Mouse (Mus musculus): ENCODE measurements at regions not wholly inside any gene's neighbourhood (a gene's known extent, or its start where the extent isn't known, plus 50 kb on each side); places are given as distances from the start of the nearest gene placed in this dataset.
A peak's percentile ranks its signal among the peaks of the same experiment; 100 is the strongest.

DNA sequence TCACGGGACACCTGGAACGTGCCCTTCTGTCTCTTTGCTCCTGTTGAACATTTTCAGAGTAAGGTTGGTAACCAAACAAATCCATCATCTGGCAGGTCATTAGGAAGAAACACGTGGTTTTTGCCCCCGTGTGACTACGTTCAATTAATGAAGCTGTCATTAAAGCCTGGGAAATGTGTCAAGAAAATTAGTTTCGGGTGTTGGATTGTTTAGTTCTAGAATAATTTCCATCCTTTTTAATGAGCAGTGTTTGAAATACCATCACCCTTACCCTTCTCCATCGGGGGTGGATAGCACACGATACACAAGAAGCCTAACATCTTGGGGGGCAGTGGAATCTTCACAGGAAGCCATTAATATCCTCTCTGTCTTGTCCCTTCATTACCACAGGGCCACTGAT is 107.7 kb downstream of the Far1 start:
- DNase-seq (ENCODE audit: extremely low spot score, low spot score): no peak

DNA sequence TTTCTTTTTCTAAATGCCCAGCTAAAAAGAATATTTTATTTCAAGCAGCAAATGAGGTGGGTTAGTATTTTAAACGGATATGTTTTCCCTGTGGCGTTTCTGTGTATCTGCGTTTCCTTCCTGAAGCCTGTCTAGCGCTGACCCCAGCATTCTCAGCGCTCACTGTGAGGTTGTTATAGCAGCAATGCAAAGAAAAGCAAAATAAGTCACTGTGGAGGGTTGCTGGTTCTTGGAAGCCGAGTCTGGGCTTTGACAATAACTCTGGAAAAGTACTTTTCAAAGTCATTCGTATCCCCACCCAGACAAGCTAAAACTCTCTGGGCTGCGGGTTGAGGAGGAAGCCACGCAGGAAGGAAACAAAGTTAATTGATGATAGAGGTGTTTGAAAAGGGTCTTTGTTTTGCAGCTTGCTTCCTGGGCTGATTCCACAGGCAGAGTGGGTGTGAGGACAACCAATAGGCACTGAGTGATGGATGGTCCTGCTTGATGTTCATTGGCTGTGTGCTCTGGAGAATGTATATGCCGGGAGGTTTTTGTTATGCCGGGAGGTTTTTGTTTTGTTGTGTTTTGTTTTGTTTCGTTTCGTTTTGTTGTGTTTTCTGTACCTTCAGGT is 108.4 kb downstream of the Far1 start:
- peak; percentile 26 for DNase-seq (ENCODE audit: extremely low spot score, low spot score)

DNA sequence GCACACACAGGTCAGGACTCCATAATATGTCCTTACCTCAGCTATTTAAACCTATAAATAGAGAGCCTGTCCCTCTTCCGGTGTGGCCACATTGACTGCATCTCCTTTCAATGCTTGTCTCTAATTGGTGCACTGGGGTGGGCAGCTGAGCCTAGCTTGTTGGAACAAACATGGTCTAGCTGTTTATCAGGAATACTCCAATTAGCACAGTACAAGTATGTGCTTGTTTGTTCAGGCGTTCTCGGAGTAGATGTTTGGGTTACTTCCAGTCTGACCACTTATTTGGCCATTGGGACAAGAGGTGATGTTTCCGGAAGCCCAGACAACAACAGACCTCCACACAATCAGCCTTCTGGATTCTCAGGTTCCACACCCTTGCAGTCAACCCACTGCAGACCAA is 109.7 kb downstream of the Far1 start:
- DNase-seq (ENCODE audit: extremely low spot score, low spot score): no peak

DNA sequence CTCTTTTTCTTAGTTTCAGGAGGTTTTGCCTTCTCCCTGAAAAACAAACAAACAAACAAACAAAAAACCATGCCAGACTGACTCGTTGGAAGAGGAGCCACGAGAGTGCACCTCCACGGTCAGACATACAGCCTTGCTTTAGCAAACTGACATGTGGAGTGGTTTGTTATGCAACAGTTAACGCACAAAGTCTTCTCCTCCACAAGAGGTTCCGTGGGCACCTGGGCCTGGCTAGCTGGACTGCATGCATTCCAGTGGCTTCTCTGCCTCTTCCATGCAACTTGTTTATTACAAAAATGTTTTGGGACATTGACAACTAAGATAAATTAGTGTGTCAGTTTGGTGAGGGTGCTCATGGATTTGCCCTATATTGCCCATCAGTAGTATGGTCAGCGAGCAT is 110.3 kb downstream of the Far1 start:
- no peak for DNase-seq (ENCODE audit: extremely low spot score, low spot score)

DNA sequence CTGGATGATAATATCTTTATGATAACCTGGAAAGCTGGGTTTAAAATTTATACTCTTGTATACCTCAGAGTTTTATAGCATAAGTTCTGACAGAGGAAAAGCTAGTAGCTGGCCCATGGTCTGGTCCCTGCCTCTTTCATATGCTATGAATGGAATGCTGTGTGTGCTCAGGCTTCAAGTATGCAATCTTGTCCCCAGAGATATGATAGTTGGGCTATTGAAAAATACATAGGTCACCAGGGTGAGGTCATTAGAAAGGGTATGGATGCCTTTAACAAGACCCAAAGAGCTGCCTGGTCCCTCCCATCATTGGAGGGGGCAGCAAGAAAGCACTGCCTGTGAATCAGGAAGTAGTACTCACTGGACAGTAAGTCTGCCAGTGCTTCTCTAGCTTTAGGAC is 113.1 kb downstream of the Far1 start:
- no peak for DNase-seq (ENCODE audit: extremely low spot score, low spot score)

DNA sequence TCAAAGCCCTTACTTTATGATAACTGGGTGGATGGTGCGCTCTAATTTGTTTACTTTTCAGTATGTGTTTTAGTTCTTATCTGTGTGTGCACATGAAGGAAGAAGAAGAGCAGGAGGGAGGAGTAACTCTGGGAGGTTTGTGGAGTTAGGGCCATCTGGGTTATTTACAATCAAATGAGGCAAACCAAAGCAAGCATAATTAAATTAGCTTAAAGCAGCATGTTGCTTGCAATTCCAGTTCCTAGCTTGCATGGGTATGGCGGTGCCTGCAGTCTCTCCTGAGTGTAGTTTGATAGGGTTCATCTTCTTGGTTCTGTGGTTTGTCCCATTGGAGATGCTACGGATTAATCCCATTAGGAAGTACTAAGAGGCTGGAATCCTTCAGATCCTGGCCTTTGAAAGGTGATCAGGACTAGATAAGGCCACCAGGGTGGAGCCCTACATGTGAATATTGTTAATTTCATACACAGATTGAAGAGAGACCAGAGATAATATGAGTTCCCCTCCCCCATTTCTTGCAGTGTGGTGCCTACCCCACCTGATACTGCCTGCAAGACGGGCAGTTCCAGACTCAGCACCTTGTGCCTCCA is 123.5 kb downstream of the Far1 start:
- DNase-seq (ENCODE audit: extremely low spot score, low spot score): no peak

DNA sequence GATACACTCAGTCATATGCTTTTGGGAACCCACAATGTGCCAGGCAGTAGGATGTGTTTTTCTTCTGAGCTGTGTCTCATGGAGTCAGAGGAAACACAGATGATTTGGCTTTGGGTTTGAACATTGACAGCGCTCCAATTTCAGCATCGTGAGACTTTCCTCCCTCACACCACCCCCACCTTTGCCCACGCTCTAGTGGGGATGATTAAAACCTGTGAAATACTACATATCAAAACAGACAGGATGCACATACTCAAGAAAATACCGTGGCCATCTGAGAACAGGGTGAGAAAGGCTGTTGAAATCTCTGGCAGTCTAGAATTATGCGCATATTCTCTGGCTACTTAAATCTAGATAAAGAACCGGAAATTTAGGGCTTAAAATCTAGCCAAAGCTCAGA is 124.5 kb downstream of the Far1 start:
- DNase-seq (ENCODE audit: extremely low spot score, low spot score): no peak

DNA sequence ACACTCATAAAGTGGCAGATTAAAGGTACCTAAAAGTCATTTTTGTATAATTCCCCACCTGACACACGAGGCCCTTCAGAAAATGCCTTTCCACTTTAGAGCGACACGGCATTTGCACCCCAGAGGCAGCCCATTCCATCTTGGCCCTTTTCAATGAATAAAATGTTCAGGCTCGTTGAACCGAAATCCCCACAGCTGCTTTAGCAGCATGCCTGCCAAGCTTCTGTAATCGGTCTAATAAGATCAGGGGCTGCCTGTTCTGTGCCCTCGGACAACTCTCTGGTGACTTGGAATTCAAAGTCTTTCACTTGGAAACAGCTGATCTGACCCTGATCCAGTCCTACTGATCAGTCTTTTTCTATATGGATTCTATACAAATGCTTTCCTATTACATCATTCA is 123.3 kb upstream of the Spon1 start:
- no peak for DNase-seq (ENCODE audit: extremely low spot score, low spot score)

DNA sequence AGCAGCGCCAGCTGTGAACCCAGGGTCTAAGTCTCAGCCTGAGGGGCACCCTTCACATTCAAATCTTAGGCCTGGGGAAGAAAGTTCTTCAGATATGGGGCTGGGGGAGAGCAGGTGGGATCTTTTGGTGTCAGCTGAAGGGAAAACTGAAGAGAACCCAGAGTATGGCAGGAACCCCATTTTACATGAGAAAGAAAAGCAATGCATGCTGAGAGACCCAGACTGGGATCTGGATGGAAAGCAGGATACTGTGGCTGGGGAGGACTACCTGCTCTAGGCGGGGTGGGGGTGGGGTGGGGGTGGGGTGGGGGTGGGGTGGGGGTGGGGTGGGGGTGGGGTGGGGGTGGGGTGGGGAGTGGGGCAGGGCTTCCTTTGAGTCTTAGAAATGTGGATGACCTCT is 115.2 kb upstream of the Spon1 start:
- no peak for DNase-seq (ENCODE audit: extremely low spot score, low spot score)

DNA sequence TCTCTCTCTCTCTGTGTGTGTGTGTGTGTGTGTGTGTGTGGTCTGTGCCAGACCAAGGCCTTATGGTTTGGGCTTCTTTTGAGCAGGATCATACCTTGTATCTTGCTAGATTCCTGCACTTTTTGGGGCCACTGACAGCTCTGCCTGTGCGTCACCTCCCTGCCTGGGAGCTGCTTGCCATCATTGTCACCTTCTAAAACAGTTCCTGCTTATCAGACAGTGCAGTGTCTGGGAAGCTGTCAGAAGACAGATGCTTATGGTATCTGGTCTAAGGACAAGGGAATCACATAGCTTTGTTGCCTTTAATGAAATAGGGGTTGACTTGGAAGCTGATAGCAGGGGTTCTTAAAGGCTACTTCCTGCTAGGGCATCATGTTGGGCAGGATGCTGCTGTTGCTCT is 114.1 kb upstream of the Spon1 start:
- DNase-seq (ENCODE audit: extremely low spot score, low spot score): no peak

DNA sequence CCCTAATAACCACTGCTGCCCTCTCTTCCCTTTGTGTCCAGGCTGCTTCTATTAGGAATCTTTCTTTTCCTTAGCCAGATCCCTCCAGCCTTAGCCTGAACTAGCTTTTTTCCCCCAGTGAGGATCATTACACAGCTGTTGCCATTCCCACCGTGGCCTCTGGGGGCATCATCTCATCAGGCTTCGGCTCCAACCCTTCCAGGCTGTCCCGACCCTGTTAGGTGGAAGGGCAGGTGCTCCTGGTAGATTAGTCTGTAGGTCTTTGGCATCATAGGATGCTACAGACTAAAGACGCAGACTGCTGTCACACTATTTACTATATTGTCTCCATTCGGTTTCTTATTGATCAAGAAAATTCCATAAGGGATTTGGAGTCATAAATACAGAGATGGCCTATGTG is 112.7 kb upstream of the Spon1 start:
- peak; percentile 64 for DNase-seq (ENCODE audit: extremely low spot score, low spot score)

DNA sequence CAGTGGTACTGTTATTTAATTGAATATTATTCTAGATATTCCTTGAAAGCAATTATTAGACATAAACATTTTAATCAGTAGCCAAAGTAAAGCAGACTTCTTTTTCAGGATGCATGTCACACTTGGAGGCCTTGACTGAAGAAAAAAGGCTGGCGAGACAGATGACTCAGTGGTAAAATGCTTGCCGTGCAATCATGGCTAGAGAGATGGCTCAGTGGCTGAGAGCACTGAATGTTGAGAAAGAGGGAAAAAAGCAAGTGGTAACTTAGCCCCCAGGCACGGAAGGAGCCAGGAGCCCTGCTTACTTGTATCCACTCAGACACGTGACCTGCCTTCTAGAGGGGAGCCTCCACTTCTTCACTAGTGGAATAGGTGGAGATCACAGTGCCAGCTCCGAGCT is 110.5 kb upstream of the Spon1 start:
- DNase-seq (ENCODE audit: extremely low spot score, low spot score): no peak

DNA sequence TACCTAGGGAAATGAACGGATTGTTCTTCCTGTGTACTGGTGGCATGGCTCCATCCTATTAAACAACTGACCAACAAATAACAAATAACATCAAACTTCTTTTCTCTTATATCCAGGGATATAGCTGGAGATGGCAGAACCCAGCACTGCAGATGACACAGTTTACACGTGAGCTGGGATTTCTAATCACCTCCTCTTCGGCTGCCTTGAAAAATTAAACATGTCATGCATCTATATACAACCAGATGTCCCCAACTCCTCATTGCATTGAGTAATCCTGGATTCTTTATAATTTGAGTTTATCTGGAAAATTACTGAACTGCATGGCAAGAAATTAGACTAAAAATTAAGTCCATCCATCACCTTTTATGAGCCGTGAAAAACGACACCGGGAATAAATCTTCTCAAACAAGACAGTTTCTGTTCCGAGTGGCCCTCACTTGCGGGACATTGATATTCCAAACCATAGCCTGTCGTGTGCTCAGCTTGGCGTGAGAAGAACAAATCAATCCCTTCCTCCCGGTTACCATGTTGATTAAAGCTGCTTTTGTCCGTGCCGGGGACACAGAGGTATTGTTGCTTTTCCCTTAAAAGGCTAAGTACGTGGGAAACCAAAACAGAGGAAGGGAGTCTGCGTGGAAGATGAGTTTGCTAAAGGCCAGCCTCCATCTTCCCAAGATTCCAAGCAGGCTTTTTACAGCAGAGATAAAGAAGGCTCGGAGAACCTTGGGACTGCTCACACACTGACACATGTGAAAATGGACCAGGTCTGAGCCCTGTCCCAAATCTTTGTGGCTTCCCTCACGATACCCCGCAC is 92.8 kb upstream of the Spon1 start:
- DNase-seq (ENCODE audit: extremely low spot score, low spot score): no peak

DNA sequence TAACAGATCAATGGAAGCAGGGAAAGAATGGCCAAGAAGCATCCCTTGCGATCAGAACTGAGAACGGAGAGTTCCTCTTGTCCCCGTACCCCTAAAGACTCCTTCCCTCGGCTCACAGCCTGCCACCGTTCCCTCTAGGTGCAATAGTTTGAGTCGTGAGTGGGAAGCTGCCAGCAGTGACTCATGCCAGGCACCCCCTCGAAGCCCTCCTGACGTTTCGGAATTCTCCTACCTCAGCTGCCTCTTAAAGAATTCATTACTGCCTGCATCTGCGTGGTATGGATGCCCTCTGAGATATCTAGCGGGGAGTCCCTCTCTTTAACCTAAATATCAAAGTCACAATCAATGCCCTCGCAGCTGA is 92.2 kb upstream of the Spon1 start:
- no peak for DNase-seq (ENCODE audit: extremely low spot score, low spot score)

DNA sequence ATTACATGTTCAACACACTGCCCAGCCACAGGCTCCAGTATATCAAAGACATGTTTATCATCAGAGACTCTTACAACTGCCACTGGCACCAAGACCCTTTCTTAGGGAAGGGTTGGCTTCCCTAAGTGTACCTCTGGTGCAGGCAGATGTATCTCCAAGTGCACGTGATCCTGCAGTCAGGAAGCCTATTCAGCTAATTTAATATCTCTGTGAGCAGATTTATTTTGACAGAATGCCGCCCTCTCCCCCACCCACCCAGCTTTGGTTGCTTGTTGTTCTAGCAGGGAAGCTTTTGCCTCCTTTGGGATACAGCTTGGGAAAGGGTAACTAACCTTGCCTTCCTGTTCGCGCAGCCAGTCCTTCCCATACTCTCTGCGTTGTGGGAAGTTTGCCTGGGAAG is 83.5 kb upstream of the Spon1 start:
- no peak for DNase-seq (ENCODE audit: extremely low spot score, low spot score)

DNA sequence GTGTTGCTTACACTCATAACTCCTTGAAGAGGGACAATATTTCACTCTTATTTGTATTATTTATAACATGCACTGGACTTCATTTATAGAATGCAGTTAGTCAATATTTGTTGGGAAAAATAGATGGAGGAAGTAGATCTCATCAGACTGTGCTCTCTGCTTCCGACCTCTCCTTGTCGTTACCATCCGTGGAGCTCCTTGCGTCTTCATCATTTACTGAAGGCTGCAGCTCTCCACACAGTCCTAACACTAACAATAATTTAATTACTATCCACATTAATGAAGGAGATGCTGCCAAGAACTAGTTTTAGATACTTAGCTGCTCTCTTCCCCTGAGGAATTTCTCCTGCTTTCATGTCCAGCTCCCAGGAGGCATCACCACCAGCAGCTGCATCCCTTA is 80.4 kb upstream of the Spon1 start:
- DNase-seq (ENCODE audit: extremely low spot score, low spot score): no peak

DNA sequence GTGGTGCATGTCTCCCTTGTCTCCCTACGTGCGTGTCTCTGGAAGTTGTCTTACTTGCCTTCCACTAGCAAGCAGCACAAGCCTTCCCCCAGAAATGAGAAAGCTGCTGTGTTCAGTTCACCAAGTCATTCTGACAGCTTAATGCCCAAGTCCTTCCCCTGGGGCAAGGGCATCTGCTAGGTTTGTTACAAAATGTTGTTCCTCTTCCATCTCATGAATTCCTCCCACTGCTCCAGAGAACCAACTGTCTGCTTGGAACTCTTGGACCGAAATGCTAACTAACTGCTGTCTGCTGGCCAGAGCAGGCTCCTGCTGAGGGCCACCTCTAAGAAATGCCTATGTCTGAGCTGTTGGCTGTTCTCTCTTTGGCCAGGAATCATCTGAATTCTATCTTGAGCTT is 79.3 kb upstream of the Spon1 start:
- no peak for DNase-seq (ENCODE audit: extremely low spot score, low spot score)

DNA sequence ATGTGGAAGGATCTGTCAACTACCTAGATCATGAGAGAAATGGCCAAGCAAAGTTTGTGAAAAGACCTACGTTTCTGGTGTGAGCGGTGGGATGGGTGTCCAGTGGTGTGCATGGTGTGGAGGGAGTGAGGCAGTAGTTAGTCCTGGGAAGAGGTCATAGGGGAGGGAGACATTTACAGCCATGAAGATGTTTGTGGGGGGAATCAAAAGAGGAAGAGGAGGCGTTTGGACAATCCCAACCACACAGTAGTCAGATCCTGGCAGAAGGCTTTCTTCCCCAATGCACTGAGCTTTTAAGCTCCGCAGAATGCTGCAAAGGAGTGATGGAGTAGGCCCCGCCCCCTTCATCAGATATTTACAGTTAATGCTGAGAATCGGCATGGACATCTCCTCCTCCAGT is 78.2 kb upstream of the Spon1 start:
- no peak for DNase-seq (ENCODE audit: extremely low spot score, low spot score)

DNA sequence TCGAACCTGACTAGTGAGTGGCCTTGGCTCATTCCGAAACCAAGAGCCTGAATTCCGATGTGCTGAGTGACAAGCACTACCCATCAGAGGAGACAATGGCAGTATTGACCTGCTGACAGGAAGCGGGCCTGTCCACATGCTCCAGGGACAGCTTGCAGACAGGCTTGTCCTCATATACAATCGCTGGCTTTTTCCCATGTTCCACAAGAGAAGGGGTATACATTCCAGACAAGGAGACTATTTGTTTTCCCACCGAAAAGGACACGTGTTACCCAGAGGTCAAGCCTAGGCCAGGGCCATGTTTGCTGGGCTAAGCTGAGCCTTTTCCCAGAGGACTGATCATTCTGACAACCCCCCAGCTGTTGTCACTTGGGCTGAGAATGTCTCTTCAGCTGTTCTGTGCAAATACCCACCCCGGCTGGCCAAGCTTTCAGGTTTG is 77.5 kb upstream of the Spon1 start:
- peak; percentile 51 for DNase-seq (ENCODE audit: extremely low spot score, low spot score)

DNA sequence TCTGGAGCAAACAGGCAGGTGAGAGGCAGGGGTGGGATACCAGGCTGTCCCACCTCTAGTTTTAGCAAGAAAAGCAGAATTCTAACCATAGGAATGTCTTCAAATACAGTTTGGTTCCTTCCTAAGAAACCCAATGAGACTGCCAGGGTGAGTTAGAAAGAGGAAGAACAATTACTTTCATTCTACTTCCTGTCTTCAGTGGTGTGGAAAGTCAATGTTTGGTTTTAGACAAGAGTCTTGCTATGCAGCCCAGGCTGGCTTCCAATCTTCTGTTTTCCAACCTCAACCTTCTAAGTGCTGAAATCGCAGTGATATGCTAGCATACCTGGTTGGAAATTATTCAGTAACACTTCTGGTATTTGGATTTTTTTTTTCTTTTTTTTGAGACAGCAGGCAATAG is 77.1 kb upstream of the Spon1 start:
- DNase-seq (ENCODE audit: extremely low spot score, low spot score): no peak

DNA sequence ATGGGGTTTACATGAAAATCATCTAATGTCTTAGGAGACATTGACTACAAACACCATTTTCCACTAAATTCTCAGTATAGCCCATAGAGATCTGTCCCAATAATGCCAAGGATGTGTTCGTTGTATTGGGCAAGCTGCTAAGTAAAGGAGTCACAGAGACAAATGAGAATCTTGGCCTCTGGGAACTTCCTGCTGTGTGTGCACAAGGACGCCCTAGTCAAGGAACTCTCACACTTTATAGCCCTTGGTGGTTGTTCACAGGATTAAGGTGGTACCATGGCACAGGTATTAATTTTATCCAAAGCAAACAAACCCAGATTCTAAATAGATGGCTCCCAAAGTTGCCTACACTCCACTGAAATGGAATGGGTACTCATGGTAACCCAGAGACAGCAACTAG is 76.7 kb upstream of the Spon1 start:
- DNase-seq (ENCODE audit: extremely low spot score, low spot score): no peak

DNA sequence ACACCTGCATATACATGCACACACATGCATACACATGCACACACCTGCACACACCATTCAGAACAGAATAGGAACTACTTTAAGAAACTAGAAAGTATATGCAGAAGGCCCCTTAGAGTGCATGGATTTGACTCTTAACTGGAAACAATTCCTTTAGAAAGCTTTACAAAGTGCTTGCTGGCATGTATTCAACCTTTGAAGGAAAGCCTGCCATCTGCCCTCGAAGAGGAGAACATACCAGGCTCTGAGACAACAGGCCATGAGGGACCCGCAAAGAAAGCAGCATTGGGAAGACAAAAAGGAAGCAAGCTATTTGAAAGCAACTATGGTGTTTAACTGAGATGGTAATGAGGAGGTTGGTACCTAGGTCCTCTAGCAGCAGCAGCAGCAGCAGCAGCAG is 74.0 kb upstream of the Spon1 start:
- no peak for DNase-seq (ENCODE audit: extremely low spot score, low spot score)

DNA sequence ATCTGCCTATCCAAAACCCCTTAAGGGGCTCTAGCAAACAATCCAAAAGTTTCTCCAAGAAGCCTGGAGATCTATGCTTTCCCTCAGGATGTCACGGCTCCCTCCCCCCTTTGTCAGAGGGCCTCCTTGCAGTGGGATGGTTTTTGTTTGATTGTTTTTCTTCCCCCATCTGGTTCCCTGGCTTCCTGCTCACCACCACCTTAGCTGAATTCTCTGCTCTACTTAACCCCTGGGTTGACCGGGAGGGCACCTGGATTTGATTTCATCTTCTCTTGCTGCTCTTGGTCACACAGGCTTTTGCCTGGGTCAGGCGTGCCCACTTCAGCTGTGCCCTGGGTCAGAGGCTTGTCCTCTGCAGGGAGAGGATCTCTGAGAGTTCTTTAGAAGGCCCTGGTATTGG is 72.3 kb upstream of the Spon1 start:
- DNase-seq (ENCODE audit: extremely low spot score, low spot score): no peak

All from neural tube, embryonic 10.5 days (tissue).